Mouse (Mus musculus): ENCODE data around the gene Ttc27. TPM values are rescaled to one million over a fixed set of nuclear protein-coding genes. Genes with fewer than 3 reads are reported as not detected.
"Not testable (repeated sequence)": the region's sequence is repeated elsewhere in the genome, so short reads cannot be mapped to it uniquely, and the experiment has no call there.

Ttc27 gene
- polyA plus RNA-seq, 1 experiment from 2014 or later: 11.9 TPM

GRCm38 (mm10) chr17:74684927-74685326 is 32.6 kb upstream of the Ttc27 start:
- no peak for ATAC-seq (ENCODE audit: low FRiP score, low TSS enrichment)
- H3K27me3 ChIP-seq (ENCODE audit: control insufficient read depth, insufficient read depth, low read length): no peaks in the 10 kb centered on the region
- 67% methylated on average over 3 of the region's 3 CpGs for WGBS

GRCm38 (mm10) chr17:74688555-74688954 is 29.0 kb upstream of the Ttc27 start:
- H3K27me3 ChIP-seq (ENCODE audit: control insufficient read depth, insufficient read depth, low read length): no peaks in the 10 kb centered on the region
- no peak overlapping the region for H3K9ac ChIP-seq (ENCODE audit: low read length)
- peaks cover 19% of the 10 kb centered on the region for H3K36me3 ChIP-seq (ENCODE audit: control insufficient read depth, insufficient read depth, low read length)
- H3K4me3 ChIP-seq (ENCODE audit: low read depth, low read length): no peak overlapping the region
- no peaks in the 10 kb centered on the region for H3K9me3 ChIP-seq (ENCODE audit: control insufficient read depth, low read length)
- H3K4me1 ChIP-seq (replicated peaks; ENCODE audit: control insufficient read depth, insufficient read depth): no peaks in the 10 kb centered on the region
- TF ChIP-seq EP300 (optimal IDR thresholded peaks at IDR 0.05): no peak
- TF ChIP-seq CTCF (IDR thresholded peaks at IDR 0.05; ENCODE audit: low read depth): no peak
- WGBS: 94% methylated on average over 2 of the region's 2 CpGs
- no peak overlapping the region for H3K4me2 ChIP-seq (replicated peaks; ENCODE audit: low read depth)
- no peak overlapping the region for H3K27ac ChIP-seq (replicated peaks)
- DNase-seq (ENCODE audit: low spot score) (no peak), ATAC-seq (ENCODE audit: low FRiP score, low TSS enrichment) (no peak)

More at GRCm38 (mm10) chr17:74684927-74685326, 32.6 kb upstream of the Ttc27 start:
- Histone ChIP-seq H3K4me2 (replicated peaks; ENCODE audit: low read depth) (no peak overlapping the region), H3K9me3 (ENCODE audit: control insufficient read depth, low read length) (no peaks in the 10 kb centered on the region), H3K9ac (ENCODE audit: low read length) (no peak overlapping the region), H3K36me3 (ENCODE audit: control insufficient read depth, insufficient read depth, low read length) (peaks cover 7% of the 10 kb centered on the region), H3K27ac (replicated peaks) (no peak overlapping the region), H3K4me1 (replicated peaks; ENCODE audit: control insufficient read depth, insufficient read depth) (no peaks in the 10 kb centered on the region), H3K4me3 (ENCODE audit: low read depth, low read length) (no peak overlapping the region)
- no peak for DNase-seq (ENCODE audit: low spot score)
- TF ChIP-seq EP300 (optimal IDR thresholded peaks at IDR 0.05): no peak
- TF ChIP-seq CTCF (IDR thresholded peaks at IDR 0.05; ENCODE audit: low read depth): no peak

GRCm38 (mm10) chr17:74689406-74689805 is 28.1 kb upstream of the Ttc27 start:
- TF ChIP-seq CTCF (IDR thresholded peaks at IDR 0.05; ENCODE audit: low read depth) (no peak), EP300 (optimal IDR thresholded peaks at IDR 0.05) (no peak)
- peaks cover 19% of the 10 kb centered on the region for H3K36me3 ChIP-seq (ENCODE audit: control insufficient read depth, insufficient read depth, low read length)
- no peaks in the 10 kb centered on the region for H3K27me3 ChIP-seq (ENCODE audit: control insufficient read depth, insufficient read depth, low read length)
- no peak overlapping the region for H3K4me2 ChIP-seq (replicated peaks; ENCODE audit: low read depth)
- ATAC-seq (ENCODE audit: low FRiP score, low TSS enrichment) (no peak), DNase-seq (ENCODE audit: low spot score) (no peak)
- 84% methylated on average over 4 of the region's 4 CpGs for WGBS
- H3K4me1 ChIP-seq (replicated peaks; ENCODE audit: control insufficient read depth, insufficient read depth): no peaks in the 10 kb centered on the region
- H3K9ac ChIP-seq (ENCODE audit: low read length): no peak overlapping the region
- no peaks in the 10 kb centered on the region for H3K9me3 ChIP-seq (ENCODE audit: control insufficient read depth, low read length)
- no peak overlapping the region for H3K4me3 ChIP-seq (ENCODE audit: low read depth, low read length)
- no peak overlapping the region for H3K27ac ChIP-seq (replicated peaks)

- not testable (repeated sequence) for H3K27me3 ChIP-seq (ENCODE audit: control insufficient read depth, insufficient read depth, low read length); DNase-seq (ENCODE audit: low spot score); H3K4me1 ChIP-seq (replicated peaks; ENCODE audit: control insufficient read depth, insufficient read depth); H3K9me3 ChIP-seq (ENCODE audit: control insufficient read depth, low read length); H3K9ac ChIP-seq (ENCODE audit: low read length); H3K27ac ChIP-seq (replicated peaks); ATAC-seq (ENCODE audit: low FRiP score, low TSS enrichment); H3K4me2 ChIP-seq (replicated peaks; ENCODE audit: low read depth); H3K4me3 ChIP-seq (ENCODE audit: low read depth, low read length)
- H3K36me3 ChIP-seq (ENCODE audit: control insufficient read depth, insufficient read depth, low read length): peaks cover 16% of the 10 kb centered on the region
- WGBS: 94% methylated on average over 2 of the region's 2 CpGs
Measured at GRCm38 (mm10) chr17:74701661-74702060, 15.9 kb upstream of the Ttc27 start.

- H3K27me3 ChIP-seq (ENCODE audit: control insufficient read depth, insufficient read depth, low read length): no peaks in the 10 kb centered on the region
- DNase-seq (ENCODE audit: low spot score): no peak
- H3K36me3 ChIP-seq (ENCODE audit: control insufficient read depth, insufficient read depth, low read length): peaks cover 3% of the 10 kb centered on the region
- H3K4me1 ChIP-seq (replicated peaks; ENCODE audit: control insufficient read depth, insufficient read depth): no peaks in the 10 kb centered on the region
- ATAC-seq (ENCODE audit: low FRiP score, low TSS enrichment): no peak
- WGBS: 80% methylated on average over 5 of the region's 5 CpGs
- no peak overlapping the region for H3K4me2 ChIP-seq (replicated peaks; ENCODE audit: low read depth)
- TF ChIP-seq CTCF (IDR thresholded peaks at IDR 0.05; ENCODE audit: low read depth): no peak
- TF ChIP-seq EP300 (optimal IDR thresholded peaks at IDR 0.05): no peak
- no peak overlapping the region for H3K27ac ChIP-seq (replicated peaks)
- H3K9me3 ChIP-seq (ENCODE audit: control insufficient read depth, low read length): no peaks in the 10 kb centered on the region
- H3K4me3 ChIP-seq (ENCODE audit: low read depth, low read length): no peak overlapping the region
- no peak overlapping the region for H3K9ac ChIP-seq (ENCODE audit: low read length)
Measured at GRCm38 (mm10) chr17:74705480-74705879, 12.1 kb upstream of the Ttc27 start.

GRCm38 (mm10) chr17:74706593-74706992 is 10.9 kb upstream of the Ttc27 start:
- Histone ChIP-seq H3K4me1 (replicated peaks; ENCODE audit: control insufficient read depth, insufficient read depth) (no peaks in the 10 kb centered on the region), H3K36me3 (ENCODE audit: control insufficient read depth, insufficient read depth, low read length) (peaks cover 3% of the 10 kb centered on the region; the same call in 1 of the 2 replicates), H3K9me3 (ENCODE audit: control insufficient read depth, low read length) (no peaks in the 10 kb centered on the region), H3K4me2 (replicated peaks; ENCODE audit: low read depth) (no peak overlapping the region), H3K4me3 (ENCODE audit: low read depth, low read length) (no peak overlapping the region), H3K9ac (ENCODE audit: low read length) (no peak overlapping the region), H3K27me3 (ENCODE audit: control insufficient read depth, insufficient read depth, low read length) (no peaks in the 10 kb centered on the region), H3K27ac (replicated peaks) (no peak overlapping the region)
- TF ChIP-seq CTCF (IDR thresholded peaks at IDR 0.05; ENCODE audit: low read depth): no peak
- TF ChIP-seq EP300 (optimal IDR thresholded peaks at IDR 0.05): no peak
- ATAC-seq (ENCODE audit: low FRiP score, low TSS enrichment): no peak
- no peak for DNase-seq (ENCODE audit: low spot score)
